Mouse (Mus musculus) erythroblast, embryonic 14.5 days (primary cell): ENCODE results near the gene Trpm3.

Source experiments
- GATA1 ChIP-seq: IDR thresholded peaks from 2 replicates; pipeline ENCODE4 v1.6.1; 2012; ENCODE audit warnings: low read length, inconsistent platforms, mixed read lengths
- TAL1 ChIP-seq: IDR thresholded peaks from 3 replicates; pipeline ENCODE4 v1.6.1; 2012; ENCODE audit warnings: low read length, inconsistent platforms, mixed read lengths

DNA sequence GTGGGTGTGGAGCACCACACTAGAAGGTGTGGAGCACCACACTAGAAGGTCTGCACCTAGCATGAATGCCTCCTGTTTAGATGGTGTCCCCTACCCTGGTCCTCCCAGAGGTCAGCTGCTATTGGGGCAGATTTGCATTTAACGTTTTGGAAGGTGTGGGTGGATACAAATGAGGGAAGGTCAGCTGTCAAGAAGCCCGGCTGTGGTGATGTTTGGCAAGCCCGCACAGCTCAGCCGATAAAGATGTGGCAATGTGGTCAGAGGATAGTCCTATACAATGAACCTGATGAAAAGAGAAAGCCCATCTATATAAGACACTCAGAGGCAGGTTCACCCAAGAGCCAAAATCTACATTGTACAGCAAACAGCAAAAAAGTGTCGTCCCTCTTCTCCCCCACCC is 895.3 kb downstream of the Trpm3 start:
- TF ChIP-seq TAL1 (no peak), GATA1 (no peak)
